Mouse (Mus musculus) embryonic facial prominence, embryonic 12.5 days (tissue): ENCODE measurements around the gene Cd9. TPM values are rescaled to one million over a fixed set of nuclear protein-coding genes. Genes with fewer than 3 reads are reported as not detected.
A peak's percentile ranks its signal among the peaks of the same experiment; 100 is the strongest.

ENCODE experiments used
- ATAC-seq: fragments of 200-750 bp; cut with Nextera tagmentation; 2 replicates; pipeline ENCODE4 v1.8.0; 2017; ENCODE audit not compliant: insufficient number of reproducible peaks, insufficient read depth, low FRiP score, low TSS enrichment
- H3K27ac ChIP-seq: fragments of 300-500 bp; sonication (generic); 2 replicates; pipeline ENCODE4 v1.5.1; 2016; ENCODE audit warnings: mild to moderate bottlenecking
- H3K27me3 ChIP-seq: fragments of 300-500 bp; sonication (generic); 2 replicates; pipeline ENCODE4 v1.6.1; 2016; ENCODE audit warnings: mild to moderate bottlenecking, moderate library complexity
- H3K36me3 ChIP-seq: fragments of 300-500 bp; sonication (generic); 2 replicates; pipeline ENCODE4 v1.6.1; 2016; ENCODE audit warnings: mild to moderate bottlenecking
- H3K4me1 ChIP-seq: fragments of 300-500 bp; sonication (generic); 2 replicates; pipeline ENCODE4 v1.6.1; 2016
- H3K4me2 ChIP-seq: fragments of 300-500 bp; sonication (generic); replicated peaks from 2 replicates; pipeline ENCODE4 v1.6.1; 2016; ENCODE audit warnings: mild to moderate bottlenecking, moderate library complexity
- H3K4me3 ChIP-seq: fragments of 300-500 bp; sonication (generic); 2 replicates; pipeline ENCODE4 v1.5.1; 2016; ENCODE audit warnings: mild to moderate bottlenecking
- H3K9ac ChIP-seq: fragments of 300-500 bp; sonication (generic); 2 replicates; pipeline ENCODE4 v1.6.1; 2016; ENCODE audit warnings: mild to moderate bottlenecking, moderate library complexity
- H3K9me3 ChIP-seq: fragments of 300-500 bp; sonication (generic); 2 replicates; pipeline ENCODE4 v1.6.1; 2016; ENCODE audit warnings: mild to moderate bottlenecking, moderate library complexity
- WGBS: fragments of 180-500 bp; shearing (Covaris S2); methylation state at CpG from one replicate; pipeline ENCODE4 v1.1.7; 2016; 5-methylcytosine and 5-hydroxymethylcytosine counted together
- polyA plus RNA-seq: library from polyadenylated mRNA; unstranded; fragments of >200 nt; fragmentation: Nextera tagmentation; extraction: Ambion mirVana; gene quantifications from 2 replicates; pipeline ENCODE4 v1.2.1, GENCODE M21; 2016

Cd9 gene
- polyA plus RNA-seq, 1 experiment from 2014 or later: 72.0 TPM

GRCm38 (mm10) chr6:125471326-125471725, 23.3 kb downstream of the Cd9 start:
- Histone ChIP-seq H3K36me3 (no peaks in the 10 kb centered on the region), H3K27me3 (no peaks in the 10 kb centered on the region), H3K4me2 (no peak overlapping the region), H3K27ac (no peak overlapping the region), H3K9ac (no peak overlapping the region), H3K4me1 (peaks cover 25% of the 10 kb centered on the region), H3K4me3 (no peak overlapping the region), H3K9me3 (no peaks in the 10 kb centered on the region)
- 83% methylated on average over 7 of the region's 7 CpGs for WGBS
- no peak for ATAC-seq

DNA sequence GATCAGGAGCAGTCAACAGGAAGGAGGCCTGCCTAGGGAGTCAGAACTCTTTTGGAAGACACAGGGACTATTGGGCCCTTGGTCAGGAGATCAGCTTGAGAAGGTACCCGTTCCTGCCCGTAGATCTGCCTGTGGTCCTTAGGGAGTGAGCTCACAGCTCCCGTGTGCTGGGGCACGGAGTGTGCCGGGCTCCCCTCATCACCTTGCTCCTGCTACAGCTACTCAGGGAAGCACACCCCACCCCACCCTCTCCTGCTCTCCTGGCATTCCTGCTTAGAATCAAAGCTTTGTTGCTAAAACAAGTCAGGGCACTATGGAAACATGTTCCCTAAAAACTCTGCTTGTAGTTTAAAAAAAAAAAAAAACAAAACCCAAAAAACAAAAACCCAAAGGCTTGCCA, 24.0 kb downstream of the Cd9 start:
- no peak for ATAC-seq
- Histone ChIP-seq H3K4me2 (no peak overlapping the region), H3K36me3 (no peaks in the 10 kb centered on the region), H3K9me3 (no peaks in the 10 kb centered on the region), H3K4me3 (no peak overlapping the region), H3K27me3 (no peaks in the 10 kb centered on the region), H3K4me1 (peaks cover 24% of the 10 kb centered on the region), H3K9ac (no peak overlapping the region), H3K27ac (no peak overlapping the region)
- 82% methylated on average over 5 of the region's 5 CpGs for WGBS

GRCm38 (mm10) chr6:125469222-125469621, 25.4 kb downstream of the Cd9 start:
- Histone ChIP-seq H3K27me3 (no peaks in the 10 kb centered on the region), H3K4me3 (no peak overlapping the region), H3K9ac (no peak overlapping the region), H3K9me3 (no peaks in the 10 kb centered on the region), H3K36me3 (no peaks in the 10 kb centered on the region), H3K4me1 (peaks cover 16% of the 10 kb centered on the region), H3K27ac (no peak overlapping the region), H3K4me2 (no peak overlapping the region)
- no peak for ATAC-seq
- 80% methylated on average over 4 of the region's 4 CpGs for WGBS

DNA sequence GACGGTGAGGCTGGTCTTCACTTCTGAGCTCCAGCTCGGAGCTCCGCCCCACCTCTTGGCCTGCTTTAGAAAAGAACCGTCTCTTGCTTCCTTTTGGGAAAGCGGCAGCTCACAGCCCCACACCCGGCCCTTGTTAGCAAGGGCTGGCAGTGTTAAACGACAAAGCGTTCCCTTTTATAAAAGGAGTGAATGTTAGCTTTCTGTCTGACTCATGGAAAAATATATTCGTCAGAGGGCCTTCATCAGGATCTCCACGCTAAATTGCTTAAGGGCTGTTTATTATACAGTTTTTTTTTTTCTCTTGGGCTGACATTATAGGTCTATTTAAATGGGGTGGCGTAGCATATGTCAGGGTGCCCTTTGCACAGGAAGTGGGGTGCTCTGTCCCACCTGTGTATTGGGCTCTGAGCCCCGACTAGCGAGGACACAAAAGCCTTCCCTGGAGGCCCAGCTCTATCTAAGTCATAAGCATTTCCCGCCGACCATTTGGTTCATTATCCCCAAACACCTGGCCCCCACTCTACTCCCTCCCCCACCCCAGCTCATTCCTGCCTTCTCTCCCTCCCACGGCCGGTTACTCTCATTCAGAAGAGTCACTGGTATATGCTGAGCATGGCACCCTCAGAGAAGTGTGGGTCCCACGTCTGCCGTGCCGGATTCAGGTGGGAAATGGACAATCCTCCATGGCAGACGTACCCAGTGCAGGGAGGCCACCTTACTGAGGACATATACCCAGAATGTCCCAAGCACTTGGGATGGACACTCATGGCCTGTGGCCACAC, 26.2 kb downstream of the Cd9 start:
- H3K4me3 ChIP-seq: no peak overlapping the region
- no peaks in the 10 kb centered on the region for H3K36me3 ChIP-seq
- no peak overlapping the region for H3K4me2 ChIP-seq
- 61% methylated on average over 21 of the region's 21 CpGs for WGBS
- H3K9ac ChIP-seq: no peak overlapping the region
- H3K4me1 ChIP-seq: peaks cover 16% of the 10 kb centered on the region
- H3K9me3 ChIP-seq: no peaks in the 10 kb centered on the region
- no peaks in the 10 kb centered on the region for H3K27me3 ChIP-seq
- H3K27ac ChIP-seq: peak overlapping the region; percentile 51
- no peak for ATAC-seq

- Histone ChIP-seq H3K9ac (no peak overlapping the region), H3K36me3 (no peaks in the 10 kb centered on the region), H3K27ac (peak overlapping the region; percentile 51; the same call in 1 of the 2 replicates), H3K4me2 (no peak overlapping the region), H3K4me1 (peaks cover 16% of the 10 kb centered on the region), H3K9me3 (no peaks in the 10 kb centered on the region), H3K27me3 (no peaks in the 10 kb centered on the region), H3K4me3 (no peak overlapping the region)
- ATAC-seq: peak; percentile 74; the same call in 1 of the 2 replicates
- WGBS: 51% methylated on average over 16 of the region's 16 CpGs
These were observed 27.3 kb downstream of the Cd9 start for GRCm38 (mm10) chr6:125467301-125467715.

- Histone ChIP-seq H3K4me1 (peaks cover 14% of the 10 kb centered on the region), H3K9ac (no peak overlapping the region), H3K4me2 (no peak overlapping the region), H3K27ac (no peak overlapping the region), H3K36me3 (peaks cover 4% of the 10 kb centered on the region; the same call in 1 of the 2 replicates), H3K9me3 (no peaks in the 10 kb centered on the region), H3K4me3 (no peak overlapping the region), H3K27me3 (no peaks in the 10 kb centered on the region)
- no peak for ATAC-seq
- WGBS: 93% methylated on average over 7 of the region's 7 CpGs
These were observed 32.3 kb downstream of the Cd9 start for GRCm38 (mm10) chr6:125462312-125462711.

- Histone ChIP-seq H3K4me2 (no peak overlapping the region), H3K9me3 (no peaks in the 10 kb centered on the region), H3K36me3 (peaks cover 4% of the 10 kb centered on the region; the same call in 1 of the 2 replicates), H3K27ac (no peak overlapping the region), H3K27me3 (no peaks in the 10 kb centered on the region), H3K4me1 (peaks cover 11% of the 10 kb centered on the region; the same call in 1 of the 2 replicates), H3K9ac (no peak overlapping the region), H3K4me3 (no peak overlapping the region)
- no peak for ATAC-seq
- 56% methylated on average over 8 of the region's 8 CpGs for WGBS
These were observed 32.8 kb downstream of the Cd9 start for GRCm38 (mm10) chr6:125461788-125462187.

DNA sequence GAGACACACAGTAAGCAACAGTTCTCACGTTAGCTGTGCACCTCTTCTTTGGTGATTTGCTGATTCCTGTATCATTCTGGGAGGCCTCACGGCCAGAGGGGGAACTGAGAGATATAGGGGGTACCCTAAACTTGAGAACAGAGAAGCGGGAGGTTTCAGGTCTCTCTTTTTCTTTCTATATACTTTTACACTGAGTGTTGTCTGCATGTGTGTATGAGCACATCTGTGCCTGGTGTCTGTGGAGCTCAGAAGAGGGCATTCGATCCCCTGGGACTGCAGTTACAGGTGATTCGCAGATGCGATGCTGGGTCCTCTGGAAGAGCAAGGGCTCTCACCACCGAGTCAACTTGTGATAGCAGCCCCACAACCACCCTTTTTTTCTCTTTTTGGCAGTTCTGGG, 33.3 kb downstream of the Cd9 start:
- 85% methylated on average over 7 of the region's 7 CpGs for WGBS
- Histone ChIP-seq H3K4me2 (no peak overlapping the region), H3K9ac (no peak overlapping the region), H3K36me3 (peaks cover 4% of the 10 kb centered on the region; the same call in 1 of the 2 replicates), H3K9me3 (no peaks in the 10 kb centered on the region), H3K27ac (no peak overlapping the region), H3K4me1 (peaks cover 12% of the 10 kb centered on the region; the same call in 1 of the 2 replicates), H3K27me3 (no peaks in the 10 kb centered on the region), H3K4me3 (no peak overlapping the region)
- no peak for ATAC-seq

GRCm38 (mm10) chr6:125460589-125460988, 34.0 kb downstream of the Cd9 start:
- no peak for ATAC-seq
- WGBS: 64% methylated on average over 11 of the region's 11 CpGs
- no peak overlapping the region for H3K9ac ChIP-seq
- no peaks in the 10 kb centered on the region for H3K27me3 ChIP-seq
- H3K4me1 ChIP-seq: peaks cover 18% of the 10 kb centered on the region; the same call in 1 of the 2 replicates
- no peak overlapping the region for H3K4me2 ChIP-seq
- no peak overlapping the region for H3K4me3 ChIP-seq
- H3K36me3 ChIP-seq: peaks cover 4% of the 10 kb centered on the region; the same call in 1 of the 2 replicates
- H3K27ac ChIP-seq: no peak overlapping the region
- no peaks in the 10 kb centered on the region for H3K9me3 ChIP-seq

DNA sequence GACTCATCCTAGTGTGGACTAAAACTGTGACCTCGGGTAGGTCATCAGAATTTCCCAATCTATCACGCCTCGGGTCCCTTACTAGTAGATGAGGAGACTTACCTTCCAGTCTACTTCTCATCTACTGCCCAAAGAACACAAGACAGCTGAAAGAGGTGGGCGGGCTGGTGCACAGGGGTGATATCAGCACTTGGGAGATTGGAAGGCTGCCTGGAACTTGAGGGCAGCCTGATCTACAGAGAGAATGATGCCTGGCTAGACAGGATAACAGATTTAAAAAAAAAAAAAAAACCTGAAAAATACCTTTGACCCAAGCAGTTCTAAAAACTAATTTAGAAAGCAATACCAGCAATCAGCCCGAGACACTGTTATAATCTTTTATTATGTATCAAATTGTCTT, 34.7 kb downstream of the Cd9 start:
- no peak overlapping the region for H3K4me3 ChIP-seq
- H3K9ac ChIP-seq: no peak overlapping the region
- H3K27me3 ChIP-seq: no peaks in the 10 kb centered on the region
- no peak overlapping the region for H3K27ac ChIP-seq
- H3K9me3 ChIP-seq: no peaks in the 10 kb centered on the region
- peaks cover 4% of the 10 kb centered on the region; the same call in 1 of the 2 replicates for H3K36me3 ChIP-seq
- no peak overlapping the region for H3K4me2 ChIP-seq
- ATAC-seq: no peak
- H3K4me1 ChIP-seq: peaks cover 21% of the 10 kb centered on the region; the same call in 1 of the 2 replicates
- WGBS: 91% methylated on average over 5 of the region's 5 CpGs

DNA sequence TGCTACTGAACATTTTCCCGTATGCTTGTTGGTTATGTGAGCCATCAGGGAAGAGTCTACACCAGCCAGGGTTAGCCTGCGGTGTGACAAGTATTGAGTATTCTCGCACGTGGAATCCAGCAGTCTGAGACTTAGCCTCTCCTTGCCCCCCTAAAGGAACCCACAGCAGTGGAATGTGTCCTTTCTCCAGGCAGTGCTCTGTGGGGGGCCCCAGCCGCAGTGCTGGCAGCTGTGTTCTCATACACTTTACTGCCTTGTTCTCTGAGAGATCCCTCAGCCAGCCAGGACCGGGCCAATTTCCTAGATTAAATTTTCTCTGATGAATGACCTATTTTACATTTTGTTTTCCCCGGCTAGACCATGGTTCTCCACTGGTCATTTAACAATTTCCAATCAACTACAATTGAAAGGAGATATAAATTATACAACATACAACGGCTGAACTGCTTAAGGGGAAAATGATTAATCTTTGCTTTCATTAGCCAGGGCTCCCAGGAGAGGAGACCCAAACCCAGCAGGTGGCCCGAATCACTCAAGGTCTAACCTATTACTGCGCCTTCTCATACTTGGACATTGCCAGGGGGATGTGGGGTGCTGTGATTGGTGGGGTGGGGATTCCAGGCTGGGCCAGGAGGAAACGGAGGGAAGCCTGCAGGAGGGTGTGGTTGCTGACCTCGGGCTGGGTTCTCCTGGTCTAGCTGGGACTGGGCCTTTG, 38.6 kb downstream of the Cd9 start:
- WGBS: 42% methylated on average over 12 of the region's 12 CpGs
- H3K27ac ChIP-seq: no peak overlapping the region
- peaks cover 2% of the 10 kb centered on the region; the same call in 1 of the 2 replicates for H3K36me3 ChIP-seq
- H3K9ac ChIP-seq: no peak overlapping the region
- H3K27me3 ChIP-seq: no peaks in the 10 kb centered on the region
- no peak for ATAC-seq
- no peak overlapping the region for H3K4me3 ChIP-seq
- H3K4me2 ChIP-seq: no peak overlapping the region
- H3K4me1 ChIP-seq: peaks cover 14% of the 10 kb centered on the region; the same call in 1 of the 2 replicates
- no peaks in the 10 kb centered on the region for H3K9me3 ChIP-seq

DNA sequence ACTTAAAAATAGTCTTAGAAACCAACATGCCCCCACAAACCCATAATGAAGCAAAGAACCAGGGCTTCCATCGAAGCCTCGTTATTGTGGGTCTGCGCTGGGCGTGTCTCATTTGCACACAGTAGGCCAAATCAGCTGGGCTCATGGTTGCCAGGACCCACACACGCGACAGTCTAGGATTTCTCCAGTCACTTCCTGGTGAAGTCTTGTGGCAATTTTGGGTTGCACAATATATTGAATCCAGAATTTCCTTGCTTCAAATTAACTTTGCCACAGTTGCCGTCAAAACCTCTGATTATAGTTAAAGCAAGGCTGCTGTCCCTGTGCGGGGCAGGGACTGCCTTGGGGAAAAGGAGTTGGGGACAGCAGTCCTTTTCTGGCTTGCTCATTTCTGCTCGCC, 39.9 kb downstream of the Cd9 start:
- H3K9me3 ChIP-seq: no peaks in the 10 kb centered on the region
- H3K4me1 ChIP-seq: peaks cover 14% of the 10 kb centered on the region; the same call in 1 of the 2 replicates
- no peak overlapping the region for H3K4me2 ChIP-seq
- H3K27ac ChIP-seq: no peak overlapping the region
- no peaks in the 10 kb centered on the region for H3K36me3 ChIP-seq
- WGBS: 74% methylated on average over 9 of the region's 9 CpGs
- H3K4me3 ChIP-seq: no peak overlapping the region
- H3K27me3 ChIP-seq: no peaks in the 10 kb centered on the region
- H3K9ac ChIP-seq: no peak overlapping the region
- ATAC-seq: no peak
